Mouse (Mus musculus): ENCODE measurements around the gene Slc18b1.

DNA sequence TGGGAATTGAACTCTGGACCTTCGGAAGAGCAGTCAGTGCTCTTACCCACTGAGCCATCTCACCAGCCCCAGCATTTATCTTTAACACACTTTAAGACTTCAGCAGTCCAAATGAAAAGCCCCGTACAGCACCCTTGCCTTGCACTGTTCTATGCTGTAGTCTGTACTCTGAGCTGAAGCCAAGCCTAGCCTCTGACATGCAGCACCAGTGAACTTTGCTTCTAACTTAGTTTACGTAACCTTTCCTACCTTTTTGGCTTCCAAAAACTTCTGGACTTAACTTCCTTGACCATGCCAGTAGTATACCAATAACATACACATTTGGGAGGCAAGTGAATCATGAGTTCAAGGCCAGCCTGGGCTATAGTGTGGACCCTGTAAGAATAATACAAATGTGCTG, 42.1 kb downstream of the Slc18b1 start:
- TF ChIP-seq CTCF (IDR thresholded peaks at IDR 0.05; ENCODE audit: insufficient read depth, low read length) = no peak
- TF ChIP-seq POLR2A (IDR thresholded peaks at IDR 0.05; ENCODE audit: borderline replicate concordance, extremely low read depth, low read depth, low read length) = no peak

All from lung, adult 2 months (tissue).